Mouse (Mus musculus): ENCODE measurements at regions not wholly inside any gene's neighbourhood (a gene's known extent, or its start where the extent isn't known, plus 50 kb on each side); places are given as distances from the start of the nearest gene placed in this dataset.

DNA sequence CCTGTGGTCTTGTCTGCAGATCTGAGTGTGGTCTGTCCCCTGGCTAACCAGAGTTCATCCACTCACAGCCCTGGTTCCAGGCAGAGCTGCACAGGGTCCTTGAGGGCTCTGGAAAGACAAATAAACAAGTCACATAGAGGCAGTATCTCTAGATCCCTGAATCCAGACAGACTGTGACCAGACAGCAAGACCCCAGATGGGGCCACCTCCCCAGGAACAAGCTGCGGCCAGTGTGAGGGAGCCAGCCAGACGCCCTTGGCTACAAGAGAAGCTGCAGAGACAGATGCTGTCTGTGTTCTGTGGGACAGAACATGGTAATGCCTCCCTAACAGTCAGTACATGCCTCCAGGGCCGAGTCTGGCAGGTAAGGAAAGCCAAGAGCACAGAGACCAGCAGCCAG, 127.6 kb upstream of the Ccnd1 start:
- WGBS, result 35% methylated on average over 3 of the region's 3 CpGs
- no peaks in the 10 kb centered on the region for H3K36me3 ChIP-seq
- no peak overlapping the region for H3K27ac ChIP-seq

DNA sequence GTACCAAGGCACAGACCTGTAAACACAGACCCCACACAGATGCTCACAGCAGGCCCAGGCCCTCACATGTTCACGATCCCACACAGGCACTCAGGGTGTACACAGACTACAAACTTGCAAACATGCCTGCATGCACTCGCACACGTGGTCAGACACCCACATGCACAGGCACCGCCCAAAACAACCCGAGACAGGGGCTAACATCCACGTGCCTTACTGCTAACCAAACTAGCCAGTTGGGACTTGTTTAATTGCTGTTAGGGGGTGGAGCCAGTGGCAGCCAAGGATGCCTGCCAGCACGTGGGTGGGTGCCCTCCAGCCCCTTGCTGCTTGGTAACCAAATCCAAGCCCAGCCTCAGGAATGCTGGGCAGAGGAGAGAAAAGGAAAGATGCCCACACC, 116.6 kb upstream of the Ccnd1 start:
- WGBS, result 39% methylated on average over 7 of the region's 7 CpGs
- no peaks in the 10 kb centered on the region for H3K4me1 ChIP-seq
- H3K27ac ChIP-seq, result no peak overlapping the region
- H3K9ac ChIP-seq, result no peak overlapping the region
- ATAC-seq (ENCODE audit: insufficient read depth, low FRiP score, low read depth), result no peak
- H3K36me3 ChIP-seq, result no peaks in the 10 kb centered on the region
- H3K4me2 ChIP-seq, result no peak overlapping the region
- no peak overlapping the region for H3K4me3 ChIP-seq (replicated peaks)
- H3K9me3 ChIP-seq, result no peaks in the 10 kb centered on the region
- no peaks in the 10 kb centered on the region for H3K27me3 ChIP-seq (replicated peaks)

More for the DNA sequence above, 127.6 kb upstream of the Ccnd1 start:
- no peaks in the 10 kb centered on the region for H3K4me1 ChIP-seq
- ATAC-seq (ENCODE audit: insufficient read depth, low FRiP score, low read depth), result no peak
- no peak overlapping the region for H3K4me3 ChIP-seq (replicated peaks)
- no peaks in the 10 kb centered on the region for H3K27me3 ChIP-seq (replicated peaks)
- H3K9ac ChIP-seq, result no peak overlapping the region
- H3K4me2 ChIP-seq, result no peak overlapping the region
- H3K9me3 ChIP-seq, result no peaks in the 10 kb centered on the region

DNA sequence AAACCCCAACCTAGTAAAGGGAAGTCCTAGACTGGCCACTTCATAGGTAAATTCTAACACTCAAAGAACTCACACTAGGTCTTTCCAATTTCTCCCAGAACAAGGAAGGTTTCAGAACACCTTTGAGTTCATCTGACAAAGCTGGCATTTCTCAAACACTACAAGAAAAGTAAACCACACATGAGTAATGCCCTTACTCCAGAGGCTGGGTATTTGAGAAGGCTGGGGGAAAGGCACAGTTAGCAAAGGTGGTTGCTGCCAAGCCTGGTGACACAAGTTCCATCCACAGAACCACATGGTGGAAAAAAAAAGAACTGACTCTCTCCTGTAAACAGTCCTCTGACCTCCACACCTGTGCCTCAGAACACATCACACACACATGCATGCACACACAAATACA, 111.9 kb upstream of the Ccnd1 start:
- H3K27me3 ChIP-seq (replicated peaks), result no peaks in the 10 kb centered on the region
- ATAC-seq (ENCODE audit: insufficient read depth, low FRiP score, low read depth), result no peak

DNA sequence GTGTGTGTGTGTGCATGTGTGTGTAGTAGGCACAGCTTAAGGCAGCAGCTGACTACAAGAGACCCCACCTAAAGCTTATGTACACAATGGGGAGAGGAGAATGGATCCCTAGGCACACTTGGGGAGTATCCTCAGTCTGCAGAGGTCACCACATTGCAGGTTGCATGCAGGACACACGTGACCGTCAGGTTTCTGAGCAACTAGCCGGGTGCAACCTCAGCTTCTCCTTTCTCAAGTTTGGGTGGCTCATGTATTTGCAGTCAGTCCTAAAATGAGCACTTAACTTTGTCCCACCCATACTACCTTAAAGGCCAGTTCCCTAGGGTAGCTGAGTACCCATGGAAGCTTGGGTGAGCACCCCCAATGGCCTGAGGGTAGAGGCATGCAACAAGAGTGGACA, 111.0 kb upstream of the Ccnd1 start:
- 70% methylated on average over 3 of the region's 3 CpGs for WGBS
- H3K4me2 ChIP-seq, result no peak overlapping the region

More for the DNA sequence above, 111.9 kb upstream of the Ccnd1 start:
- Histone ChIP-seq H3K27ac (no peak overlapping the region), H3K9me3 (no peaks in the 10 kb centered on the region), H3K4me1 (no peaks in the 10 kb centered on the region), H3K4me3 (replicated peaks) (no peak overlapping the region), H3K36me3 (no peaks in the 10 kb centered on the region), H3K4me2 (no peak overlapping the region), H3K9ac (no peak overlapping the region)

DNA sequence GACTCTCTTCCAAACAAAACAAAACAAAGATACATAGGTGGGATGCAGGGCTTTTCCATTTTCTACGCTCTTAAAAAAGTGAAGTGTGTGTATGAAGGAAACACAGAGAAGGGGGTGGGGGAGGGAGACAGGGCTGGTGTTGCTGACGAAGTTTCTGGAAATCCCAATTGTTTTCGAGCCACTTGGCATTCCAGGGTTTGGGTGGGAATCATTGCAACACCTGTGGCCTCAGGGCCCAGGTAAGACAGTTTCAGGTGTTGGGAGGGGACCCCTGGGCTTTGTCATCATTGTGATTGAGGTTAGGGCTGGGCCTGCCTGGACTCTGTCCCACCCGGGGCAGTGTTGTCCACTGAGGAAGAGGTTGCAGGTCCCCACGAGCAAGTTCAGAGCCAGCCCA, 108.8 kb upstream of the Ccnd1 start:
- ATAC-seq (ENCODE audit: insufficient read depth, low FRiP score, low read depth), result no peak
- Histone ChIP-seq H3K27ac (no peak overlapping the region), H3K4me2 (no peak overlapping the region), H3K4me1 (no peaks in the 10 kb centered on the region), H3K9me3 (no peaks in the 10 kb centered on the region), H3K36me3 (no peaks in the 10 kb centered on the region), H3K9ac (no peak overlapping the region), H3K4me3 (replicated peaks) (no peak overlapping the region), H3K27me3 (replicated peaks) (no peaks in the 10 kb centered on the region)
- WGBS, result 74% methylated on average over 5 of the region's 5 CpGs

More for the DNA sequence above, 111.0 kb upstream of the Ccnd1 start:
- Histone ChIP-seq H3K4me1 (no peaks in the 10 kb centered on the region), H3K4me3 (replicated peaks) (no peak overlapping the region), H3K36me3 (no peaks in the 10 kb centered on the region), H3K27me3 (replicated peaks) (no peaks in the 10 kb centered on the region), H3K9me3 (no peaks in the 10 kb centered on the region), H3K9ac (no peak overlapping the region), H3K27ac (no peak overlapping the region)
- no peak for ATAC-seq (ENCODE audit: insufficient read depth, low FRiP score, low read depth)

DNA sequence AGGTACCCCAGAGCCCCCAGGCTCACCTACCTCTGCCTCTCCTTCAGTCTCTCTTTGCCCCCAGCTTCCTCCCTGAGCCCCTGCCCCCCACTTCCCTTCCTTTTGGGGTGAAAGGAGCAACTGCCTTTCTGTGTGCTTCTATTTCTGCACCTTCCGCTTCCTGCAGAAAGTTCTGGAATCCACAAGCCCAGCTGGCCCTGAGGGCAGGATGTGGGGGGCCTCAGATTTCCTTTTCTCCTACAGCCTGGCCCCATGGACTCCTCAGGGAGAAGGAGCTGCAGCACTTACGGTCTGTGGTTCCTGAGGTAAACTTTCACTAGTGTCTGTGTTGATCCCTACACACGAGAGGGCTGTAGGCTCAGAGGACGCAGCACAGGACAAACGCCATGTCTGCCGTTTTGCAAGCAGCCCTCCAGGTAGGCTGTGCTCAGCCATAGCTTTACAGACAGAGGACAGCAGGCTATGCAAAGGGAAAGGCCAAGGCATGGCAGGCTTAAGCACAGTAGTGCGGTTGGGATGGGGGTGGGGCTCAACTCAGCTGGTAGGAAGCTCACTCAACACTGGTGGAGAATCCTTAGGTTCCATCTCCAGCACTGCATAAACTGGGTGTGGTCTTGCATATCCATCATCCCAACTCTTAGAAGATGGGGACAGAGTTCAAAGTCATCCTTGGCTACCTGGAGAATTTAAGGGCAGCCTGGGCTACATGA, 108.2 kb upstream of the Ccnd1 start:
- Histone ChIP-seq H3K4me1 (no peaks in the 10 kb centered on the region), H3K9me3 (no peaks in the 10 kb centered on the region), H3K27me3 (replicated peaks) (no peaks in the 10 kb centered on the region), H3K36me3 (no peaks in the 10 kb centered on the region), H3K4me2 (no peak overlapping the region), H3K9ac (no peak overlapping the region), H3K4me3 (replicated peaks) (no peak overlapping the region), H3K27ac (no peak overlapping the region)
- ATAC-seq (ENCODE audit: insufficient read depth, low FRiP score, low read depth), result no peak
- WGBS, result 60% methylated on average over 7 of the region's 7 CpGs

DNA sequence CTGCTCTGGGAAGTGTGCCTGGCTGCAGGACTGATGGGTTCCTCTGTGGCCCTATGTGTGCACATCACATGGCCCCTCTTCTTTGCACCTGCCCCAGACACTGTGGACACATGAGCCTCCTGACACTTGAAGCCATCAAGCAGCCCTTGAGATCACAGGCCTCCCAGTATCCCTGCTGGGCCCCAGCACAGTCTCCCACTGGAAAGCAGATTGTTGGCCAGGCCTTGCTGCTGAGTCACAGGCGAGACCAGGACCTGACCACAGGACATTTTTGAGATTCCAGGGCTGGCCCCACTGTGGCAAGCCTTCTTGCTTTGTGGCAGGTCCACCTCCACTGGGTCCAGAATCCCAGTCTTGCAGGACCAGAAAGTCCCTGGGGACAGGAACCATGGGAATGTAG, 105.5 kb upstream of the Ccnd1 start:
- 56% methylated on average over 1 of the region's 1 CpGs for WGBS
- Histone ChIP-seq H3K9me3 (no peaks in the 10 kb centered on the region), H3K36me3 (no peaks in the 10 kb centered on the region), H3K27me3 (replicated peaks) (no peaks in the 10 kb centered on the region), H3K4me1 (no peaks in the 10 kb centered on the region), H3K4me2 (no peak overlapping the region), H3K9ac (no peak overlapping the region), H3K27ac (no peak overlapping the region), H3K4me3 (replicated peaks) (no peak overlapping the region)
- no peak for ATAC-seq (ENCODE audit: insufficient read depth, low FRiP score, low read depth)

DNA sequence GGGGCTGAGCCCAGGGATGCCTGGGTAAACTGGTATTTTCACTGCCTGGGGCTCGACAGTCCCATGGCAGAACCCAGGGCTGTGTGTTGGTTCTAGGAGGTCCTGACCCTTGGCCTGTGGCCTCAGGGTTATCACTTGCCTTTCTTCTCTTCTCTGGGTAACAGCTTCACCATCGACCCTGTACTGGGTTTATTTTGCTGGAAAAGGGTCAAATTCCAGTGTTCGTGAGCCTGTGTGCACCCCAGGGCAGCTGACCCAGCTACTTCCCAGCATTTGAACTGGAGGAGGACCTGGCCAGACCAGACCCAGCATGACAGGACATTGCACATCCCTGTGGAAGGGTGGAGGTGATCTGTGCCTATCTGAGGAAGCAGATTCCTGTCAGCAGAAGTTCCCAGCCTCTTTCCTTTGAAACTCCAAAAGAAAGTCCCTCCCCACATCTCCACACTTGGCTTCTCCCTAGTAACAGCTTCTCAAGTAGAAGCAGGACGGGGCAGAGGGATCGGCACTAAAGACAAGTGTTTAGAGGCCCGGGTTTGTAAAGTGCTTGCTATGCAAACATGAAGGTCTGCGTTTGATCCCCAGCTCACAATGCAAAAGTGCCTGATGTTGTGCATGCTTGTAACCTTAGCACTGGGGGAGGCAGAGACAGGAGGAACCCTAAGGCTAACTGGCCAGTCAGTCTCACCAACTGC, 103.9 kb upstream of the Ccnd1 start:
- H3K9ac ChIP-seq, result no peak overlapping the region
- H3K4me2 ChIP-seq, result no peak overlapping the region
- no peaks in the 10 kb centered on the region for H3K36me3 ChIP-seq
- H3K4me1 ChIP-seq, result no peaks in the 10 kb centered on the region
- H3K27me3 ChIP-seq (replicated peaks), result no peaks in the 10 kb centered on the region
- H3K9me3 ChIP-seq, result no peaks in the 10 kb centered on the region
- no peak overlapping the region for H3K27ac ChIP-seq
- ATAC-seq (ENCODE audit: insufficient read depth, low FRiP score, low read depth), result peak; percentile 47; the same call in 1 of the 2 replicates
- H3K4me3 ChIP-seq (replicated peaks), result no peak overlapping the region
- 27% methylated on average over 7 of the region's 7 CpGs for WGBS

DNA sequence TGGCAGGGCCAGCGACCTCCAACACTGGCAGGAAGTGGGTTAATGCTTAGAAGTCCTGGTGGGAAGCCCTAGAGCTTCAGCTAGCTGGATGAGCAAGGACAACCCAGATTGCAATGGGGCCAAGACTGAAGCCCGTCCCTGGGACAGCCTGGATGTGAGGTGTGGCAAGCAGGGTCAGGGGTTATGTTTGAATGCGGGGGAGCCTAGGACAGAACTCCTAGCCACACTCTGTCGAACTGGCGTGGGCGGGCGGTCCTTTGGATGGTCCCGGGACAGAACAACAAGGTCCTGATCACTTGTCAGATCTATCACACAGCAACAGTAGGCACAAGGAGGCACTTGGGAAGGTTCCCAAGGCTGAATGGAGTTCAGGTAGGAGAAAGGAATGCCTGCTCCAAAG, 101.1 kb upstream of the Ccnd1 start:
- Histone ChIP-seq H3K9ac (no peak overlapping the region), H3K4me2 (no peak overlapping the region), H3K4me3 (replicated peaks) (no peak overlapping the region), H3K36me3 (no peaks in the 10 kb centered on the region), H3K27ac (no peak overlapping the region), H3K27me3 (replicated peaks) (no peaks in the 10 kb centered on the region), H3K9me3 (no peaks in the 10 kb centered on the region), H3K4me1 (no peaks in the 10 kb centered on the region)
- no peak for ATAC-seq (ENCODE audit: insufficient read depth, low FRiP score, low read depth)
- 67% methylated on average over 8 of the region's 8 CpGs for WGBS

DNA sequence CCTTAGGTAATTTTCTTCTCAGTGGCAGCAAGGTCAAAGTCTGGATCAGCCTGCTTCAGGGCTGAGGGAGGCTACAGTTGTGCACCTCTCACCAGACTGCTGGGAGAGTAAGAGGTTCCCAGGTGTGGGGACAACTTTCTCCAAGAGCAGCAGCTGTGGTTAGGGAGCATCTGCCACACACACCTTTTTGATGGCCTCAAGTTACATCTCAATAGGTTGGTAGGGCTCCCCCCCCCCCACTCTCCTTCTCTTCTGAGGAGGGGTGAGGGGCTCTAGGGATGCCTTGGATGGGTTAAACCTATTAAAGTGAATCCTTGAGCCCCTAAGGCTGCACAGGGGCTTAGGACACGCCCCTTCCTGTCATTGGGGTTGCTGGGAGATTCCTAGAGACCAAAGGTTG, 94.7 kb upstream of the Ccnd1 start:
- Histone ChIP-seq H3K9ac (no peak overlapping the region), H3K36me3 (no peaks in the 10 kb centered on the region), H3K4me1 (peaks cover 9% of the 10 kb centered on the region), H3K27ac (no peak overlapping the region), H3K4me3 (replicated peaks) (no peak overlapping the region), H3K9me3 (no peaks in the 10 kb centered on the region), H3K27me3 (replicated peaks) (0 out of 2 replicates have a peak, but pooled peaks cover 4% of the 10 kb centered on the region), H3K4me2 (no peak overlapping the region)
- 40% methylated on average over 1 of the region's 1 CpGs for WGBS
- no peak for ATAC-seq (ENCODE audit: insufficient read depth, low FRiP score, low read depth)

DNA sequence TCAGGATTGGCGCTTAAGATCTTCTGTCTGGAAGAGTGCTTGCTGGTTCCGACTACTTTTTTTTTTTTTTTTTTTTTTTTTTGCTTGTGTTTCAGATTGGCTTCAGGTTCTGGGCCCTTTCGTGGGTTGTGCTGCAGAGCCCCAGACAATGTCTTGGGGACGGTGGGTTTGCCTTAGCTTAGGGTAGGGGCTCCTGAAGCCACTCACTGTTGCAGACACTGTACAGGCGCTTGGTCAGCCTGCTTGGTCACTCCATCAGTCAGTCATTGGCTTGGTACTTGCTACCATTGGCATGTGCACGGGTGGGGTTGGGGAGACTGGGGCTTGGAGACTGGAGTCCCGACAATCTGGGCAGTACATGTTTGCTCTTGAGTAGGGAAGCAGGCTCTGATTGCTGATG, 91.5 kb upstream of the Ccnd1 start:
- no peak overlapping the region for H3K27ac ChIP-seq
- no peaks in the 10 kb centered on the region for H3K9me3 ChIP-seq
- WGBS, result 14% methylated on average over 7 of the region's 7 CpGs
- peak overlapping the region; percentile 38 for H3K4me3 ChIP-seq (replicated peaks)
- H3K36me3 ChIP-seq, result no peaks in the 10 kb centered on the region
- H3K27me3 ChIP-seq (replicated peaks), result 0 out of 2 replicates have a peak, but pooled peaks cover 5% of the 10 kb centered on the region
- 0 out of 2 replicates have a peak, but pooled peaks have one; percentile 9 for ATAC-seq (ENCODE audit: insufficient read depth, low FRiP score, low read depth)
- peak overlapping the region; percentile 90 for H3K4me2 ChIP-seq
- H3K4me1 ChIP-seq, result peaks cover 9% of the 10 kb centered on the region
- H3K9ac ChIP-seq, result no peak overlapping the region

DNA sequence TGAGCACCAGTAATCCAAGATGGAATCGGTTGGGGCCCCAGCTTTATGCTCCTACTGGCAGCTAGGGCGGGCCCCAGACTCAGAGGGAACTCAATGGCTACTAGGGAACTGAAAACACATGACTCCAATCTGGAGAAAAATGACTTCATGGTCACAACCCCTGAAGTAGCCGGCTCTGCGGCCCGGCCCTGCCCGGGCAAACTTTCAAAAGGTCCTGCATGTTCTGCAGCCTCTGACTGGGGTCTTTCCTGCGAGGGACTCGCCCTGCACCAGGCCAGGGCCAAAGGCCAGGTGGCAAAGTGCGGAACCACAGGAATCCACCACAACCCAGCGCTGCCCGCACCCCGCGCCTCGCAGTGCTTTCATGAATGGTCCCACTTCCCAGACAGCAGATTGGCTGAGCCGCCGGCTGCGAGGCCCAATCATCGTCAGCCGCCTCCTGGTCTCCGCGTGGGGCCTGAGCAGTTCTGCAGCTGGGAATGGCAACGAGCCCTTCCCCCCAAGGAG, 91.0 kb upstream of the Ccnd1 start:
- 0 out of 2 replicates have a peak, but pooled peaks cover 5% of the 10 kb centered on the region for H3K27me3 ChIP-seq (replicated peaks)
- H3K36me3 ChIP-seq, result no peaks in the 10 kb centered on the region
- no peaks in the 10 kb centered on the region for H3K9me3 ChIP-seq
- peaks cover 9% of the 10 kb centered on the region for H3K4me1 ChIP-seq
- ATAC-seq (ENCODE audit: insufficient read depth, low FRiP score, low read depth), result peak; percentile 89
- WGBS, result under 1% methylated on average over 22 of the region's 22 CpGs
- H3K4me2 ChIP-seq, result peak overlapping the region; percentile 90
- H3K27ac ChIP-seq, result peak overlapping the region; percentile 77
- peak overlapping the region; percentile 38 for H3K4me3 ChIP-seq (replicated peaks)
- H3K9ac ChIP-seq, result no peak overlapping the region
